Mouse (Mus musculus): ENCODE measurements around the gene Myo7a.

Myo7a gene

GRCm38 (mm10) chr7:98119179-98119960 is at the start of gene Myo7a:
Gene Myo7a, minus strand, starts transcription at chr7:98119524.
- DNase-seq (ENCODE audit: low read depth, low spot score), result peak; percentile 29

GRCm38 (mm10) chr7:98164999-98165528 is 45.7 kb upstream of the Myo7a start:
- no peak for DNase-seq (ENCODE audit: low read depth, low spot score)

- no peak for DNase-seq (ENCODE audit: low read depth, low spot score)
Observed at GRCm38 (mm10) chr7:98164382-98164998, 45.2 kb upstream of the Myo7a start.

DNA sequence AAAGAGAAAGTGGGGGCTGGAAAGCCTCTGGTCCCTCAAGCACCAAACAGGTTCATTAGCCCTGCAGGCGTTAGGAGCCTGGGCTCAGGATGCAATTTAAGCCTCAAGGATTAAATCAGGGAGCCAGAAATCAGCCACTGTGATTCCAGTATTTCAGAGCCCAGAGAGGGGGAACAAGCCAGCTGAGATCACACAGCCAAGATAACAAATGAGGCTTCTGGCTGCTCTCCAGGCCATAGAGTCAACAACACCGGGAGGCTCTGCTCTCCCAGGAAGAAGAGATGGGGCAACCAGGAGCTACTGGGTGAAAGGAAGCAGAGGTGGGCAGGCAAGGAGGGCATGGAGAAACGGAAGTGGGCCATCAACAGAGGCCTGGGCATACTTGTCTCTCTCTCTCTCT is 44.4 kb upstream of the Myo7a start:
- DNase-seq (ENCODE audit: low read depth, low spot score), result no peak

DNA sequence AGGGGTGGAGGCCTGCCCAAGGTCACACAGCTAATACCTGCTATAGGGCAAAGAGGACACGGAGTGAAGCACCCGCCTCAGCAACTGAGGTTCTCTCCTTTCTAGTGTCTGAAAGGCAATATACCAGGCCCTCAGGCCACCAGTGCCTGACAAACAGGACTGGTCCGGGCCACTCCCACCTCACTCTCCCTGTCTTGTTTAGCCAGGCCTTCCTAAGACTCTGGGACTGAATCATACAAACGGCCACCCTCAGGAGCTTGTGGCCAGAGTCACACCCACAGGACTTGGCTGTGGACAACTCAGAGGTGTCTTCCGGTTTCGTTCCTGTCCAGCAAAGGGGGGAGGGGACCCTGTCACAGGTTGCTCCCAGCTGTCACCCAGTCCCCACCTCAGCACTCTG is 42.9 kb upstream of the Myo7a start:
- no peak for DNase-seq (ENCODE audit: low read depth, low spot score)

- DNase-seq (ENCODE audit: low read depth, low spot score), result no peak
Observed at GRCm38 (mm10) chr7:98160041-98160740, 40.9 kb upstream of the Myo7a start.

DNA sequence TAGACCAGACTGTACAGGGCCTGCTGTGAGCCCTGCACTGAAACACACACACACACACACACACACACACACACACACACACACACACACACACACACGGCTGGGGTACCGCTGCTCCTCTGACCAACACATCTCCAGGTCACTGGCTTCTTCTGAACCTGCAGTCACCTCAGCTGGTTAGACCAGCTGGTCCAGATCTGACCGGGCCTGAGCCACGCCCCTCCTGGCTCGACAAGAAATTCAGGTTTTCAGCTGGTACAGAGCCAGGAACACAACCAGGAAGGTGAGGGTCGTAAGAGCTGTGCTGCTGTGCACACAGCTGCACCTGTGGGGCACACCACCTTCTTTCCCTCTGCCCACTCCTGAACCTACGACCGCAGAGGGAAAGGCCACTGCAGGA is 39.2 kb upstream of the Myo7a start:
- no peak for DNase-seq (ENCODE audit: low read depth, low spot score)

- no peak for DNase-seq (ENCODE audit: low read depth, low spot score)
Observed at GRCm38 (mm10) chr7:98157636-98158332, 38.5 kb upstream of the Myo7a start.

GRCm38 (mm10) chr7:98156280-98156665 is 36.9 kb upstream of the Myo7a start:
- no peak for DNase-seq (ENCODE audit: low read depth, low spot score)

GRCm38 (mm10) chr7:98155546-98156279 is 36.4 kb upstream of the Myo7a start:
- DNase-seq (ENCODE audit: low read depth, low spot score), result peak; percentile 31

GRCm38 (mm10) chr7:98153892-98154291 is 34.6 kb upstream of the Myo7a start:
- no peak for DNase-seq (ENCODE audit: low read depth, low spot score)

DNA sequence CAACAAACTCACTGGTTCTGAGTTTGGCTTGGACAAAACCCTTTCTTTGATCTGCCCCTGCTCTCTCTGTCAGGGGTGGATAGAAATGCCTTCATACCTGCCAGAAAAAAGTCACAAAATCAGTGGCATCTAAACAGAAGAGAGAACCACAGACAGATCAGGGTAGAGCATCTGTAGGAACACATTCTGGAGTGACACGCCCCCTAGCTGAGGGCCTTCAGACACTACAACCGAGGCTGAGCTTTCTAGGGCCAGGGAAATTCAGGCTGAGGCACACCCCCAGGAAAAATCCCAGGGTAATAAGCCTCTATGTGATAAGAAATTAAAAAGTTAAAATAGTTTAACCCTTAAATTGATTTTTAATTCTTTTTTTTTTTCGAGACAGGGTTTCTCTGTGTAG is 34.0 kb upstream of the Myo7a start:
- DNase-seq (ENCODE audit: low read depth, low spot score), result no peak

DNA sequence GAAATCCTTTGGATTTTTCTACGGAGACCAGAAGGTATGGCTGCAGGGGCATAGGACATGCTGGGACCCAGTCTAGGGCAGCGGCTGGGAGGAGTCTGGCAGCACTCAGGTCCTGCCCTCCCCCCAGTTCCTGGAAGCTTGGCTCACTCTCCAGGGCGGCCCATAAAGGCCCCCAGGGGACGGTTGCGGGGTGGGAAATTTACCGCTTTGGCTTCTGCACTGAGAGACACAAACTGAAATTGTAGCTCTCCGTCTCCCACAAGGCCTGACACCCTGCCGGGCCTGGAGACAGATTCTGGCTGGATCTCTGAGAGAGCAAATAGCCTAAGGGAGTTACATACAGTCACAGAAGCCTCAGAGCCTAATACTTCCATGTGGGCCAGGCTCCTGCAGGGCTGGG is 33.1 kb upstream of the Myo7a start:
- DNase-seq (ENCODE audit: low read depth, low spot score), result no peak

GRCm38 (mm10) chr7:98150525-98150924 is 31.2 kb upstream of the Myo7a start:
- no peak for DNase-seq (ENCODE audit: low read depth, low spot score)

DNA sequence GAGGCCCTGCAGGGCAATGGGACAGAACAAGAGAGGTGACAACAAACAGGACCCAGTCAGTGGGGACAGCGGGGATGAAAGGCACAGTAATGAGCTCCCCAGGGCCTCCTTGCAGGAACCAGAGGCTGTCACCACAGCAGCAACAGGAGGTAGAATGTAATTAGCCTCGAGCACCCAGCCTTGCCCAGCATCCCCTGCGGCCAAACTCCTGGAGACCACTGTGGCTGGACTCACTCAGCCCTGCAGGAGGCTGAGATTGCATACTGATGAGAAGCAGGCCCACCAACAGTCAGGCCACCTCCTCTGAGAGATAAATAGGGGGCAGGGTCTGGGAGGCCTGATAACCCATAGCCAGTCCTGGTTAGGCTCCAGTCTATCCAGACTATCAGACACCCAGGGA is 30.5 kb upstream of the Myo7a start:
- DNase-seq (ENCODE audit: low read depth, low spot score), result no peak

DNA sequence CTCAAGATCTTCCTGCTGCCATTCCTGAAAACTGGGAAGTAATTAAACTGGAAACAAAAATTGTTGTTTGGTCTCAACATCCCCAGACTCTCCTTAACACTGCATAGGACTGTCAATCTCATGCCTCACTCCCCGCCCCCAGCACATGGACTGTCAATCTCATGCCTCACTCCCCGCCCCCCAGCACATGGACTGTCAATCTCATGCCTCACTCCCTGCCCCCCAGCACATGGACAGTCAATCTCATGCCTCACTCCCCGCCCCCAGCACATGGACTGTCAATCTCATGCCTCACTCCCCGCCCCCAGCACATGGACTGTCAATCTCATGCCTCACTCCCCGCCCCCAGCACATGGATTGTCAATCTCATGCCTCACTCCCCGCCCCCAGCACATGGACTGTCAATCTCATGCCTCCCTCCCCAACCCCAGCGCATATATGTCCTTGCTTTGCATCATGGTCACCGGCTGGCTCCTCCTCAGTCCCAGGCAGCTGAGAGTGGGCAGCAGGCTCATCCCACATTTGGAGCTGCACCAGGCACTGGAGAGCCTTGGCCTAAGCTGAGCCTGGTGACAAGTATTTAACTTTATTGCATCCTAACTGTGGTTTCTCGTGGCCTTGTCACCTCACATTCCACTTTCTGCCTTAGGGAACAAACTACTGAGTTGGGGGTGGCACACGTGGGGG is 29.5 kb upstream of the Myo7a start:
- no peak for DNase-seq (ENCODE audit: low read depth, low spot score)

GRCm38 (mm10) chr7:98147766-98148165 is 28.4 kb upstream of the Myo7a start:
- DNase-seq (ENCODE audit: low read depth, low spot score), result no peak

GRCm38 (mm10) chr7:98146447-98146845 is 27.1 kb upstream of the Myo7a start:
- no peak for DNase-seq (ENCODE audit: low read depth, low spot score)

GRCm38 (mm10) chr7:98145842-98146446 is 26.6 kb upstream of the Myo7a start:
- DNase-seq (ENCODE audit: low read depth, low spot score), result no peak

DNA sequence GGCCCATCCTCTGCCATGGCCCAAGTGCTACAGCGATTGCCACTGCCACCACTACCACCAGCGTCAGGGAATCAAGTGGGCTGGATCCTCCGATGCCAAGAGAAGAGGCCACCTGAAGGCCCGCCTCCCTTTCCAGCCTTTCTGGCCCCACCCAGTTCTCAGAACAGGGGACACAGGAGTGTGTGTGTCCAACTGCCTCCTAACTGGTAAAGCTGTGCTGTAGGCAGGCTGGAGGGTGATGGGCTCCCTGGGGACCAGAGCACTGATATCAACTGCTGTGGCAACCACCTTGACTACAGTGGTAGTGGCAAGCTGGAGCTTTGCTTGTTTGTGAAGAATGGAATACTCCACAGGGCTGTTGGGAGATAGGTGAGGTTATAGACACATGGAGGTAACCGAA is 26.1 kb upstream of the Myo7a start, which contains the start of gene Omp:
Omp (minus strand) TSS at position 101 of the 400 bp plus-strand sequence.
- no peak for DNase-seq (ENCODE audit: low read depth, low spot score)

All from retina, postnatal 7 days (tissue).